Mouse (Mus musculus) thymus, postnatal 10 days (tissue): ENCODE measurements at regions not wholly inside any gene's neighbourhood (a gene's known extent, or its start where the extent isn't known, plus 50 kb on each side); places are given as distances from the start of the nearest gene placed in this dataset.

Experiments used
- DNase-seq, 2 experiments: peaks; one replicate each; pipeline ENCODE4 v3.0.0; 2021; ENCODE audit warnings: low spot score in 2 of 2

- no peak for DNase-seq
These were observed 54.3 kb upstream of the Nrbf2 start for GRCm38 (mm10) chr10:67339371-67339929.

DNA sequence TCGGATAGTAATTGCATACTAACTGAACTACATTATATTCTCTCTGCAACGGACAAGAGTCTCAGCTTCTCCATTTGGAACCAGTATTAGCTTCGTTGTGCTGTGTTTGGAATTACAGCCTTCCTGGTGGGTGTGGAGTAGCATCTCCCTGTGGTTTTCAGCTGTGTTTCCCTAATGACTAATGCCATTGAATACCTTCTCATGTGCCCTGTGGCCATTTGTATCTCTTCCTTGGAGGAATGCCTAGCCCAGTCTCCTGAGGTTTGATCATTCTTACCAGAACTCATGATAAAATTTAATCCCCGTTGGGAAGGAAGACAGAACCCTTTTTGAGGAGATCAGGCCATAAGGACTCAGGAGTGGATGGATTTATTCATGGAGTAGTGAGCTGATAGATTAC lies 59.6 kb upstream of the Nrbf2 start:
- DNase-seq = no peak

DNA sequence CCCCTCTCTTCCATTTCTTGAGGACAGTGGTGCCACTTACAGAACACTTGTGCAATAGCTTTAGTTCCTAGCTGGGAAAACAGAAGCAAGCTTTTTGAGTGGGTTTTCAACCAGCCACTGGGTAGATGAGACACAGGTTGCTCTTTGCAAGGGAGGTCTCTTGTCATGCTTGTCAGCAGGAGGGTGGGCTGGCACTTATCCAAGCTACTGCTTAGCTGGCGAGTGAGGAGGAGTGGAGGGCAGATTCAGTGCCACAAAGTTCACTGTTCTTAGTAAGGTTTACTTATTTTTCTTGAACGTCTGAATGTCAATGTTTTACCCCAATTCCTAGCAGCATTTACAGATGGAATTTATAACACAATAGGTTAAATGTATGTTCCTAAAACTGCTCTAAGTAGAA lies 65.9 kb upstream of the Nrbf2 start:
- DNase-seq = no peak

DNA sequence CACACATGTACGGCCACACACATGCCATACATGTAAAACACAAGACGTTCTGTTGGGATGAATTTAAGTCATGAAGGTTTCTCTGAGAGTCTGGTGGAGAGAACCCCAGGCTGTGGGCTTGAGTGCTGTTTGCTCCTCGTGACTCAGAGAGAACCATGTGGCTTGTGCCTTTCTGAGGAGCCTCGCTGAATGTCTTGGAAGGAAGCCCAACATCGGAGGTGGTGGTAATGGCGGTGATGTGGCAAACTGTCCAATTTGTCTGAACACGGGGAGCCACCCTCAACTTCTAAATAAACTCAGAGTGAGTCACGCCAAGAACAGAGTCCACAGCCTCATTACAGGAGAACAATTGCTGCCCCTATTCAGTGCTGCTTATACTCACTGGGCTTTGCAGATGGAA lies 75.7 kb upstream of the Nrbf2 start:
- DNase-seq = no peak

DNA sequence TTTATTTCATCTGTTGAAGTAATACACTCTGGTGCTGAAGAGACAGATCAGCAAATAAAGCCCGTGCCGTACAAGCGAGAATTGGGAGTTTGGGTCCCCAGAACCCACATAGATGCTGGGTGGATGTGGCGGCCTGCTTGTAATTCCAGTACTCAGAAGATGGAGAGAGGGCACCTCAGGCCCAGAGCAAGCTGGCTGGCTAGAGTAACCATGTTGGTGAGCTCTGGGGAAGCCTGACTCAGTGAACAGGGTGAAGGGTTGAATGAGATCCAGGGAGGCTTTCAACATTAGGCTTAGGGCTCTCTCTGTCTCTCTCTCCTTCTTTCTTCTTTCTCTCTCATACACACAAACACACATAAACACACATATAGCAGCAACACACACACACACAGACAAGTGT lies 76.2 kb upstream of the Nrbf2 start:
- no peak for DNase-seq

- DNase-seq = no peak
These were observed 79.5 kb upstream of the Nrbf2 start for GRCm38 (mm10) chr10:67364595-67364994.

DNA sequence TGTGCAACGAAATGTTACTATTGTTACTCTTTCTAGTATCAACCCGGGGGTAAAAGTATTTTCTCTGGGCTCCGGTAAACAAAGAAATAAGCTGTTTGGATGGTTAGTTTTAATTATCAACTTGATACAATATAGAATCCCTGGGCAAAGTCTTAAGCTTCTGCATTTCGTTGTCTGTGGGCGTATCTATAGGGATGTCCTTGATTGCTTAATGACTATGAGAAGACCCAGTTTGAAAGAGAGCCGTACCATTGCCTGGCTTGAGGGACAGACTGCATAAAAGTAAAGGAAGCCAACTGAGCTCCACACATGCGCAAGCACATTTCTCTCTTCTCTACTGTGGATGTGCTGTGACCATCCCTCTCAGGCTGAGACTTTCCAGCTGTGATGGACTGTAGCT lies 80.1 kb upstream of the Nrbf2 start:
- no peak for DNase-seq

DNA sequence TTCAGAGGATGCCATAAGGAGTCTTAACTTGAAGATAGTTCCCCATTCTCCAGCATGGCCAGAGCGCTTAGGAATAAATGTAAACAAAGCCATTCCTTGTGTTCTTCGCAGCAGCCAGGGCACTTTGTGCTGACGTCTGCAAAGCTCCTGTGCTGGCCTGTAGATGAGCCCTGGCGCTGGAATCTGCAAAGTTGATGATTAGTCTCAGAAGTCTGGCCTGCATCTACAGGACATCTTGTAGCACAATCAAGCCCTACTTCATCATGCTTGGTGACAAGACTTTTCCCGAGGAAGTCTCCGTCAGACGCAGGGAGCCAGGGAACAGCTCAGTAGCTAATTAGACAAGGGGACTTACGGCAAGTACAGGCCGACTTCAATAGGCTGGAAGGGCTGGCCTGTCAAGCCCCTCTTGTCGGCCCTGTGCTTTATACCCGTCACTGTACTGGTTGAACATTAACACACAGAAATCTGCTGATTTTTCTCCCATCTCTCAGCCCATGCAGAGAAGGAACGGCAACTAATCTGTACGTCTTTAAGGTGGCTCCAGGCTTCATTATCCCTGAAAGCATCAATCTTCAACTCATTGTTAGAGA lies 87.6 kb upstream of the Nrbf2 start:
- DNase-seq = no peak

DNA sequence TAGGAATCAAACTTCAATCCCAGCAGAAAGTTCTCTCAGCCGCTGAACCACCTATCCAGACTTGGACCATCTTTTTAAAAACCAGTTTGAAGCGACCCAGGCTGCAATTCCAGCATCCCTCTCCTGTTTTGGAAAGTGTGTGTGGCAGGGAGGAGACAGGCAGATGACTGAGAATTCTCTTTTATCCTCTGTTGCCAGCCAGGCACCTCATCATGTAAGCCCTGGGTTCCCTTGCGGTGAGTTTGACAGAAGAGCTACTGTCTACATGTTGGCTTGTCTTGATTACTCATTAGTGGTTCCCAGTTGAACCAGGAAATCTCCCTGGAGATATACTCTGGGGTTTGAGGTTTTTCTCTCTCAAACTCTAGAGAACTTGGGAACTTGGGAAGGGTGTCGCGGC lies 91.5 kb upstream of the Nrbf2 start:
- DNase-seq = no peak

DNA sequence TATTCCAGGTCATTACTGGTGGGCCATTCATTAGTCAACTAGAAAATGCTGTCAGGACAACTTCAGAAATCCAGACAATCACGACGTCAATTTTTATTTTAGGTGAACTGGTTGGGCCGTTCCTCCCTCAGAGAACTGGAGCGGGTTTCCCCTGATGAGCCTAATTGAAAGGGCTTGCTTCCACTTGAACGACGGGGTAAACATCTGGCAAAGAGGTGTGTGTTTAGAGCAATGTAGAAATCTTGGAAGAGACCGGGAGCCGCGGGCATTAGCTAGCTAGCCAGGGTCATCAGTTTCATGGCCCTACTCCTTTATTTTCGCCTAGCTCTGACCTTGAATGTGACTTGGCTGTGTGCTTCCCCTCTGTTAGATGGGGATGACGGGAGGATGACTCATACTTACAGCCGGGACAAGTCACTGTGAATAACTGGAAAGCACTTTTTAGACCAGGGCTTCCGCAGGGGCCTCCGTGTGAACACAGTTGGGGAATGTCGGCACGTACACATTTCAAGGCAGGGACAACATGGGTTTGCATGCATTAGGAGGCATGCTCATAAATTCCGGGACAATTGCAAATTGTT lies 92.6 kb upstream of the Nrbf2 start:
- no peak for DNase-seq

DNA sequence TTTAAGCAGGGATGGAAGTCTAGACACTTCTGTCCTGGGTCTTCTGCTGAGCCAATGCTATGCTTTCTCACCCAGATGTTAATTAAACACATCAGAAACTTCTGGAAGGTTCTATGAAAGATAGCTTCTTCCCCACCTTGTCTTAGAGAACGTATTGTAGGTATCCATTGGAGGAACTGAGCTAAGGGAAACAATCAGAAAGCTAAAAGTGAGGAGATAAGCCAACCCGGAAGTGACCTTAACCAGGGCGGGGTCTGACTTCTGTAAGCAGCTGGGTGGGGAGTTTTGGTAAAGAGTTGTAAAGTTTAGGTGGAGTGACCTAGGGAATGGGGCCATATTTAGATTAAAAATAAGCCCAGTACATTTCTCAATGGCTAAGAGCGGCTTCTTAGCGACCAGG lies 95.1 kb upstream of the Nrbf2 start:
- no peak for DNase-seq

DNA sequence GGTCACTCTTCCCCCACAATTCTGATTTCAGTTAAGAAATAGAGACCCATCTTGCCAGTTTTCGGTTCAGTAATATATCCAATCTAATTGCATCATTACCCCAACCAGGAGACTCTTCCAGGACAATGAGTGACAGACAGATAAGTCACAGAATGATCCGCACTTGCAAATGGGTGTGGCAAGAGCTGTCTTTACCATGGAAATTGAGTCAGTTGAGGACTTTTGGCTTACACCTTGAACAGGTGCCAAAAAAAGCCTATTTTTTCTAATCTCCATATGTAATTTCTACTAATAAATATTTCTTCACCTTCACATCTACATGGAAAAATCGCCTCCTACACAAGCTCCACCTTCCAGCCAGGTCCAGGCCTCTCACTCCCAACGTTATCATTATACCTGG lies 98.2 kb upstream of the Nrbf2 start:
- DNase-seq = no peak

DNA sequence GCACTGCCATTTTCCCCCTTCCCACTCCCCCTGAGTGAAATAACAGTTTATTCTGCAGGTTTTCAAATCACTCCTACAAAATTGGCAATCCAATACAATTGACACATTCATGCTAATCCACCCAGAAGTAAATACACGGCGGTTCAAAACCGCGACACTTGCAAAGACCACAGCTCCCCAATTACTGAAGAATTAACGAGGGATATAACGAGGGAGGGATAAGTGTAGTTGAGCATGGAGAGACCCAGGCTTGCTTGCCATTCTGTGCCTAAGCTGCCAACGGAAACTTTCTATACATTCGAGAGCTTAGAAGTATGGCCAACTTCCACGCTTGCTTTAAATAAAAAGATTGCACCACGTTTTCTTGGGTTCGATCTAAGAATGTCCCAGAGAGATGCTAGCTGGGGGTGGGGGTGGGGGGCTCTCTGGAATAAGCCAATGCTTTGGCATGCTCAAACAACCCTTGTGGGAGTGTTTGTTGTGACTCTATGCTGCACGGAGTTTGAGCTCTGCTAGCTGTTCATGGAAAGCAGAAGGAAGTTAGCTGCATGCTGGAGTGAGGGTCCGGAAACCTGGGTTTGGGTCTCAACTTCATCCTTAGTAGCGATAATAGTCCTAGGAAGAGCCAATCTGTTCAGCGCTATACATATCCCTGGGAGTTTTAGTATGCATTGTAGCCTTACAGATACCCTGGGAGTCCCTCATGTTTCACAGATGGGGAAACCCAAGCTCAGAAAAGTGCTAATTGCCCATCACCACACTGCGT lies 98.9 kb upstream of the Nrbf2 start:
- no peak for DNase-seq

GRCm38 (mm10) chr10:67384568-67384958 lies 99.5 kb upstream of the Nrbf2 start:
- DNase-seq = no peak

GRCm38 (mm10) chr10:67385966-67386365 lies 100.9 kb upstream of the Nrbf2 start:
- DNase-seq = no peak

- DNase-seq = no peak
These were observed 103.7 kb upstream of the Nrbf2 start for GRCm38 (mm10) chr10:67388755-67389154.

GRCm38 (mm10) chr10:67400434-67400833 lies 115.3 kb upstream of the Nrbf2 start:
- peak; percentile 34 to 42 for DNase-seq

- no peak for DNase-seq
These were observed 116.3 kb upstream of the Nrbf2 start for GRCm38 (mm10) chr10:67401409-67401808.

- no peak for DNase-seq
These were observed 117.7 kb upstream of the Egr2 start for GRCm38 (mm10) chr10:67417529-67417928.

DNA sequence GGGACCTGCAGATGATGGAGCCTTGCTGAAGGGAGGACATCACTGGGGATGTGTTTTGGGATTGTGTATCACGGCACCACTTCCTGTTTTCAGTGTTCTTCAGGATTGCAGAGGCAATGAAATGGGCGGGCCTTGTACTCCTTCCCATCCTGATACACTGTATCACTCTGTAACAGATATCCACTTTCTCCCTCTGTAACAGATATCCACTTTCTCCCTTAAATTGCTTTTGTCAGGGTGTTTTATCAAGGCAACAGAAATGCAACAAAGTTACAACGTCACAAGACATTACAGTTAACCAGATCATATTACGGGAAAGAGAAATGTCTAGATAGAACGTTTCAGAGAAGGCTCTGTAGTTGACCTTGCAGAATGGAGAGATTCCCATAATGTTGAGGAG lies 114.5 kb upstream of the Egr2 start:
- DNase-seq = no peak

DNA sequence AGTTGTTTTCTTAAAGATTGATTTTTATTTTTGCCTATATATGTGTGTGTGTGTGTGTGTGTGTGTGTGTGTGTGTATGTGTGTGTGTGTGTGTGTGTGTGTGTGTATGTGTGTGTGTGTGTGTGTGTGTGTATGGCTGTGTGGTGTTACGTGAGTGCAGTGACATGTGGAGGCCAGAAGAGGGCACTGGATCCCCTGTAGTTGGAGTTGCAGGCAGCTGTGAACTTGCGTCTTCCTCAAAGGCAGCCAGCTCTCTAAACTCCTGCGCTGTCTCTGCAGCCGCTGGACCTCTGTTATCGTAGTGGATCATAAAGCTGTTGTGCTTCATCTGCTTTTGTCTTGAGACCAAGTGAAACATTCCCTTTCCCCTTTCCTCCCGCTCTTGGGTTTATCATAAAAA lies 109.9 kb upstream of the Egr2 start:
- DNase-seq = no peak

DNA sequence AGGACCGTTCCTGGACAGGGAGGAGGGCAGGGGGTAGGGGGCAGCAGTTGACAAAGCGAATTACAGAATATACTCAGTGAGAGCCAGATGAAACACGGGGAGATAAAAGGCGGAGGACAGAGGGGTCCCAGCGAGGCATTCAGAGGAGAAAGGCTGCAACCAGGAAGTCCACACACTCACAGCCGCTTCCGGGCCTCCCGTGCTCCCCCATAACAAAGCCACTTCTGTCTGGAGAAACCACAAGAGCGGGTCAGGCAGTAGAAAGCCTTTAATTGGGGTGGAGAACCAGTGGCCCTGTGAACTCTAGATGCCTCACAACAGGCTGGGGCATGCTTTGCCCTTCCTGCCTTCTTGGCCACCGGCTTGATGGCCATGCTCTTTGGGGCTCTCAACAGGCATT lies 108.1 kb upstream of the Egr2 start:
- DNase-seq = no peak

- DNase-seq = no peak
These were observed 104.5 kb upstream of the Egr2 start for GRCm38 (mm10) chr10:67430805-67431204.
